ENCODE assay signal across 16 mouse cellular contexts in the genomic region with DNA sequence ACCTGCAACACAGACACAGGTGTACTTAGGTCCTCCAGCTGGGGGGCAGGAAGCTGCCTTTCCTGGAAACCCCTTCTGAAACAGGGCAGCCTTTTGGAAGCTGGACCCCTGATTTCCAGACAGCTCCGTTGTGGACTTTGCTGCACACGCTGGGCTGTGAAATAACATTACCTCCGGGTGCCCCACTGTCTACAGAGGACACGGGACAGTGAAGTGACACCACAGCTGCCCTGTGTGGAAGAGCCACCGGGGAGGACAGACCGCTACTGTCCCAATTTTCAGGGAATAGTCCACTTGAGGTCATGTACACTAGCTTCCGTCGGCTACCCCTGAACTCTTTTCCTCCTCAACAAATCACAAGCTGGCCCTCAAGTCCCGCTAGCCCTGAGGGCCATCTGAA. TPM values are rescaled to one million over a fixed set of nuclear protein-coding genes. Genes with fewer than 3 reads are reported as not detected.
A peak's percentile ranks its signal among the peaks of the same experiment; 100 is the strongest.
DNase-seq lines count a peak whose midpoint lies in the region; TF ChIP-seq lines count a peak whose summit lies in the region.
"Had no signal": no experiment of that assay in that cellular context is flagged by ENCODE, and none has a peak within 500 bp of the region (broad histone marks: within the 10 kb centered on the region; RNA-seq: fewer than 3 reads in every experiment).

No protein-coding gene starts in this region.

- H3K4me3 ChIP-seq in gastrocnemius, adult 2 months = no peak overlapping the region
- H3K4me3 ChIP-seq in kidney, adult 2 months (ENCODE audit: insufficient read depth, low read depth, low read length) = no peak overlapping the region
- H3K4me3 ChIP-seq: heart, embryonic 12.5 days; neural tube, embryonic 15.5 days had no signal

- no peak for TF ChIP-seq CTCF in gastrocnemius, adult 2 months (IDR thresholded peaks at IDR 0.05)
- no peak for TF ChIP-seq CTCF in kidney, adult 2 months (conservative IDR thresholded peaks at IDR 0.05; ENCODE audit: insufficient read depth, insufficient read length, low read depth, low read length)

- peak overlapping the region; percentile 63 for H3K27ac ChIP-seq in gastrocnemius, adult 2 months
- H3K27ac ChIP-seq in kidney, adult 2 months (ENCODE audit: insufficient read depth, low read depth, low read length) = peak overlapping the region; percentile 45
- H3K27ac ChIP-seq: hindbrain, postnatal 0 days; macrophage; neural tube, embryonic 15.5 days; stomach, postnatal 0 days had no signal

- no peaks in the 10 kb centered on the region for H3K27me3 ChIP-seq in kidney, adult 2 months (replicated peaks; ENCODE audit: control insufficient read depth, insufficient read depth, low read length)
- H3K27me3 ChIP-seq: heart, embryonic 12.5 days; neural tube, embryonic 15.5 days had no signal

- H3K4me1 ChIP-seq in kidney, adult 2 months (ENCODE audit: control insufficient read depth, insufficient read depth, low read length) = peaks cover 36% of the 10 kb centered on the region

- H3K36me3 ChIP-seq in kidney, adult 2 months (ENCODE audit: control insufficient read depth, insufficient read depth, low read length) = no peaks in the 10 kb centered on the region
- H3K36me3 ChIP-seq: heart, embryonic 12.5 days; neural tube, embryonic 15.5 days had no signal

- TF ChIP-seq POLR2A in kidney, adult 2 months (IDR thresholded peaks at IDR 0.05; ENCODE audit: low read depth, low read length) = no peak

- 37% methylated on average over 9 of the region's 9 CpGs for WGBS in kidney, adult 2 months

- no peak for DNase-seq in gastrocnemius, adult 2 months
- DNase-seq in gastrocnemius, postnatal 25 days = no peak
- DNase-seq in kidney, adult 2 months = no peak
- no peak for DNase-seq in kidney, postnatal 10 days
- peak; percentile 30 for DNase-seq in testis, postnatal 10 days (ENCODE audit: low spot score)
- DNase-seq in testis, postnatal 14 days (ENCODE audit: low spot score) = no peak
- no peak for DNase-seq in ovary, postnatal 14 days (ENCODE audit: low spot score)
- no peak for DNase-seq in right cerebral cortex, postnatal 10 days (ENCODE audit: low spot score in 2 of 2)
- DNase-seq: cerebellum, postnatal 10 days; gastrocnemius, postnatal 10 days had no signal

- intact Hi-C loops in gastrocnemius, adult 2 months (cut with DNase I) = no loop called here

RNA-seq across cellular contexts. Expression of gene Sox13, which starts 15.9 kb away (rescaled TPM):
- total RNA-seq in gastrocnemius, adult 2 months (2021) = 10 to 100 TPM in 1 of 2 experiments, 1 to 10 TPM in 1; 8.9 to 12.4 TPM
- total RNA-seq in gastrocnemius, postnatal 25 days (2021) = 1 to 10 TPM; 7.8 to 8.0 TPM
- 46.7 and 51.2 TPM in 2 replicates for polyA plus RNA-seq in kidney, adult 2 months (2012; rRNA removed)
- polyA plus RNA-seq: activated CD4-positive, CD25-positive, alpha-beta regulatory T cell, adult 4 months had no signal

RNA-seq across cellular contexts. Expression of gene Etnk2, which starts 44.9 kb away (rescaled TPM):
- total RNA-seq in gastrocnemius, adult 2 months (2021) = under 1 TPM; 0.10 to 0.20 TPM
- total RNA-seq in gastrocnemius, postnatal 25 days (2021) = under 1 TPM in 1 of 2 experiments, not detected in 1; 0.13 TPM
- 5.4 and 5.6 TPM in 2 replicates for polyA plus RNA-seq in kidney, adult 2 months (2012; rRNA removed)
- polyA plus RNA-seq: macrophage had no signal

RNA-seq across cellular contexts. Expression of gene Ren1, which starts 58.0 kb away (rescaled TPM):
- total RNA-seq in gastrocnemius, adult 2 months (2021) = under 1 TPM in 1 of 2 experiments, not detected in 1; 0.15 TPM
- not detected for total RNA-seq in gastrocnemius, postnatal 25 days (2021)
- polyA plus RNA-seq in kidney, adult 2 months (2012; rRNA removed) = 187 and 262 TPM in 2 replicates
- total RNA-seq: gastrocnemius, postnatal 10 days had no signal
- polyA plus RNA-seq: activated CD4-positive, CD25-positive, alpha-beta regulatory T cell, adult 4 months; macrophage had no signal
